Mouse (Mus musculus) thymus, postnatal 10 days (tissue): ENCODE measurements at regions not wholly inside any gene's neighbourhood (a gene's known extent, or its start where the extent isn't known, plus 50 kb on each side); places are given as distances from the start of the nearest gene placed in this dataset.
"Not testable (repeated sequence)": the region's sequence is repeated elsewhere in the genome, so short reads cannot be mapped to it uniquely, and the experiment has no call there.

ENCODE experiments used
- DNase-seq, 2 experiments: peaks; one replicate each; pipeline ENCODE4 v3.0.0; 2021; ENCODE audit warnings: low spot score in 2 of 2

DNA sequence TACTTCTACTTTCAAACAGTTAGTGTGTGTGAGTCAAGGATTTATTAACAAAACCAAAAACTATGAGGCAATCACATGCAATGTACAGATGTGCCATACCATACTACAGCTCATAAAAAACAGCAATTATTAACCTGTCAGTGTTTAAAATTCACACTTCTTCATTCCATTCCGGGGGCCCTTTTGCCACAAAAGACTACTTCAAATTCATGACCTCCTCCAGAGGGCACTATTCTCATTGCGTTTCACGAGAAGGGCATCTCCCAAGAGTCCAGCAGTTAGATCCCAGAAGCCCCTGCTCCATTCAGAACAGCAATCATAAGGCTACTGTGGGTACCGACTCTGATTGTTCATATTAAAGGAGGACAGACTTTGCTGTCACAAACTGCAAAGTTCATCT lies 118.0 kb upstream of the Nebl start:
- no peak for DNase-seq

GRCm38 (mm10) chr2:17845447-17846092 lies 114.3 kb upstream of the Nebl start:
- DNase-seq = not testable (repeated sequence)

GRCm38 (mm10) chr2:17844662-17845446 lies 113.6 kb upstream of the Nebl start:
- DNase-seq = no peak

GRCm38 (mm10) chr2:17841963-17842362 lies 110.7 kb upstream of the Nebl start:
- no peak for DNase-seq

- DNase-seq = no peak
Observed at GRCm38 (mm10) chr2:17841546-17841945, 110.3 kb upstream of the Nebl start.

DNA sequence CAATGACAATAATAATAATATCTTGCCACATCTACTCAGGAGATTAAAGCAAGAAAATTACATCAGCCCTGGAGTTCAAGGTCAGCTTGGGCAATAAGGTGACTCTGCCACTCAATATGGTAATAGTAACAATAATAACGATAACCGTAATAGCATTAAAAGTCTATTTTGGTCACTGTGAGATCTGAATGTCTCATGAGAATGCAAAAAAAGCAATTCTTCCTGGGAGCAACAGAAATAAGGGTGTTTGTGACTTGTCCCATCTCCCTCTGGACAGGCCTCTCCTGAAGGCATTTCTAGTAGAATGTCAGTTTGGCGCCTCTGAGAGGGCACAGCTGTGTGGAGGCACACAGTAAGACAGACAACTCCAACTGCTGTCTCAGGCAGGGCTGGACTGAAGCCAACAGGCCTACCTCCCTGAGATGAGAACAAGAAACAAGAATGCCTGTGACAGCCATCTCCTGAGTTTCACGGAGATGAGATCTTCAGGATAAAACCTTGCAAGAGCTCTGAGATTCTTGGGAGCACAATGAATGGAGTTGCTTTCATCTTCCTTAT lies 109.8 kb upstream of the Nebl start:
- no peak for DNase-seq

GRCm38 (mm10) chr2:17839649-17840048 lies 108.4 kb upstream of the Nebl start:
- no peak for DNase-seq

- no peak for DNase-seq
Observed at GRCm38 (mm10) chr2:17838859-17839581, 107.8 kb upstream of the Nebl start.

DNA sequence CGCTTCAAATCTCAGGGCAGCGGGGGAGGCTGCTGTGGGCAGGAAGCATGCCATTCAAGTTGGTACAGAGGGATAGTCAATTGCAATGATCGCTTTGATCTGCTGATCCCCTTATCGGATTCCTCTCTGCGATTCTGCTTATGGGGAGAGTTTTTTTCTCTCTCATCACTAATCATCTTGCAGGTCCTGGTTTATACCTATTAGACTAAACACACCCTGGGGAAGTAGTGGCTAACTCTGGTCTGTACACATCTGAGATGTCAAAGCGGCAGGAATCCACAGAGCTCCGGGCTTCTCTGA lies 107.1 kb upstream of the Nebl start:
- no peak for DNase-seq

- no peak for DNase-seq
Observed at GRCm38 (mm10) chr2:17837541-17838380, 106.5 kb upstream of the Nebl start.

DNA sequence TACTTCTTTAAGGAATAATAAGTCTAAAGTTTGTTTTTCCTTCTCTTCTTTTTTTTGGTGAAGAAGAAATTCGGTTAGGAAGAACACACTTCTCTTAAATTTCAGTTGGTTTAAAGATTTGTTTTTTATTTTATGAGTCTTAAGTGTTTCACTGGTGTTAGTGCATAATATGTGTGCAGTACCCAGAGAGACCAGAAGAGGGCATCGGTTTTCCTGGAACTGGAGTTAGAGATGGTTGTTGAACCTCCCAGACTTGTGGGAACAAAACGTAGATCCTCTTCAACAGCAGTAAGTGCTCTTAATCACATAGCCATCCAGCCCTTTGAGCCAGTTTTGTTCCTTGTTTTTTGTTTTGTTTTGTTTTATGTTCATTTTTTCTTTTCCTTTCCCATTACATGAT lies 101.5 kb upstream of the Nebl start:
- DNase-seq = peak in 1 of 2 experiments; percentile 14

- DNase-seq = no peak
Observed at GRCm38 (mm10) chr2:17830216-17830615, 99.0 kb upstream of the Nebl start.

GRCm38 (mm10) chr2:17825271-17825670 lies 94.0 kb upstream of the Nebl start:
- DNase-seq = no peak

DNA sequence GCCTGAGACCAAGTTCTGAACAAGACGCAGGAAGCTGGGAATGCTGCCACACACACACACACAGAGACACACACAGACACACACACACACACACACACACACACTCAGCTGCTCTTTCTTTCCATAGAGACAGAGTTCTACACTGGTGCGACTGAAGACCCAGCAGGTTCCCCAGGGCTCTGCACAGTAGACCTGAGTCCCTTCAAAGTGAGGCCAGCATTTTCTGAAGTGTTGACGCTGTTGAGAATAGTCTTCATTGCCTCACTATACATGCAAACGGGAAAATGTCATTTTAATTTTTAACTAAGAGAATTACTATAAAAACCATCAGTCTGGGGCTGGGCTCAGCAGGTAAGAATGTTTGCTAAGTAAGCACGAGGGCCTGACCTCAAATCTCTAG lies 92.9 kb upstream of the Nebl start:
- no peak for DNase-seq

- DNase-seq = no peak
Observed at GRCm38 (mm10) chr2:17822621-17823006, 91.3 kb upstream of the Nebl start.

- DNase-seq = no peak
Observed at GRCm38 (mm10) chr2:17821878-17822620, 90.8 kb upstream of the Nebl start.

DNA sequence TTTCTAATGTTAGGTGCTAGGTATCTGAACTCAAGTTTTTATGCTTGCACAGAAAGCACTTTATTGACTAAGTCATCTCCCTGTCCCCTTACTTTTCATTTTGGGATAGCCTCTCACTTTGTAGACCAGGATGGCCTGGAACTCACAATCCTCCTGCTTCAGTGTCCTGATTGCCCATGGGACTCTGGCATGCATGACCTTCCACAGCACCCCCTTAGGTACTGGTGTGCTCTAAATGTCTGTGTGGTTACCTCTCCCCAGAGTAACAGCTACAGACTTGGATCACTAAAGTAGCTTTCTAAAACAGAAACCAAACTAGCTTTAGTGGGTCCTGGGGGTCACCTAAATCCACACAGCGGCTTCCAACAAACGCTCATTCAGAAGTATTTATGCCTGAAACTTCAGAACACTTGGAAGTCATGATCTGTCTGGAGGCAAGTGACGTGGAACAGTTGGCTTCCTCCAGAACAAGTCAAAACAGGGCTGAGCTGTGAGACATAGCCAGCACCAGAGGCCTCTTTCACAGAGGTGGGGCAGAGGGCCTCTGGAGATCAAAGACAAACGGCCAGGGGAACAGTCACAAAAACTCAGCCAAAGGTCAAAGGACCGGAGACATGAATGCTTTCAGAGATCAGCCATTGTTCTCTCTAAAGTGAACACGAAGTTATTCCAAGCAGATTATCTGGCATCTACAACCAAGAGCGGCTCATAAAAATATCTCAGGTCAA lies 80.8 kb upstream of the Nebl start:
- no peak for DNase-seq
